Mouse (Mus musculus): Measurements from ENCODE around the gene Olfr140.

DNA sequence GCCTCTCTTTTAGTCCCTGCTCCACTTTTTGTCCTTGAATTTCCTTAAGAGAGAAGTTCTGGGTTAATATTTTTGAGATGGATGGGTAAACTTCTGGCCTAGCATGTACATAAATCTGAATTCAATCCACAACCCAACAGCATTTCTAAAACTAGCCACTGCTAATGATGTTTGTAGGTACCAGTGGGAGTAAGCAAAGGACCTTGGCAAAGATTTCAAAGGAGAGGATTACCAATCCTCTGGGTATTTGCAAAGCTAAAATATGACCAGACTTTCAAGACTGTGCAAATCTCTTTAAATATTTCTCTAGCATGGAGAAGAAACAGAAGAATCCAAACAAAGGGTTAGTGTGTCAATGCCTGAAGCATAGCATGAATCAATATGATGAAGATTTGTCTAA is 63.5 kb downstream of the Olfr140 start, which contains the start of gene Olfr1262:
- TF ChIP-seq POLR2A (IDR thresholded peaks at IDR 0.05; ENCODE audit: low read depth, low read length) (no peak), CTCF (IDR thresholded peaks at IDR 0.05; ENCODE audit: borderline replicate concordance, insufficient read depth, low read length) (no peak)

Data from embryonic fibroblast, embryonic 13.5 days (primary cell).